8 mouse cellular contexts compared by ENCODE assay signal in genomic region chr9:31030532-31031413, GRCm38 (mm10). TPM values are rescaled to one million over a fixed set of nuclear protein-coding genes. Genes with fewer than 3 reads are reported as not detected.
A peak's percentile ranks its signal among the peaks of the same experiment; 100 is the strongest.
DNase-seq lines count a peak whose midpoint lies in the region; ATAC-seq lines count a peak whose summit lies in the region.

Zbtb44 (plus strand) TSS chr9:31030644.

- WGBS in hindbrain, embryonic 13.5 days, result under 1% methylated on average over 64 of the region's 79 CpGs
- WGBS in midbrain, embryonic 11.5 days, result 0% methylated on average over 64 of the region's 79 CpGs

- peak; percentile 56 for DNase-seq in layer of hippocampus, adult 11-12 months (ENCODE audit: low spot score)
- DNase-seq in layer of hippocampus, adult 9-11 months, result no peak
- DNase-seq in c-Kit-positive CD71-positive TER-119-positive erythroid progenitor cells, embryonic 14.5 days (ENCODE audit: low spot score), result peak; percentile 53
- DNase-seq in forelimb bud, embryonic 11.5 days (ENCODE audit: low read depth, low spot score), result peak; percentile 36
- DNase-seq in left cerebral cortex, postnatal 36 days (ENCODE audit: low spot score in 2 of 2), result no peak
- DNase-seq in midbrain, embryonic 11.5 days (ENCODE audit: low spot score, missing footprints), result peak; percentile 97
- peak; percentile 78 for DNase-seq in splenic B cell, adult 2 months (ENCODE audit: low read depth, low spot score)

- no peaks in the 10 kb centered on the region for H3K36me3 ChIP-seq in hindbrain, embryonic 13.5 days
- H3K36me3 ChIP-seq in midbrain, embryonic 11.5 days (ENCODE audit: control insufficient read depth, insufficient read depth, low read length), result no peaks in the 10 kb centered on the region
- H3K36me3 ChIP-seq in splenic B cell, adult 2 months (ENCODE audit: control insufficient read depth, insufficient read depth, low read length, poor library complexity, severe bottlenecking), result no peaks in the 10 kb centered on the region

- H3K4me2 ChIP-seq in hindbrain, embryonic 13.5 days, result peak within 1 kb of the TSS; percentile 76
- peak within 1 kb of the TSS; percentile 76 for H3K4me2 ChIP-seq in midbrain, embryonic 11.5 days

- H3K4me3 ChIP-seq in hindbrain, embryonic 13.5 days, result peak within 1 kb of the TSS; percentile 96
- peak within 1 kb of the TSS; percentile 87 for H3K4me3 ChIP-seq in midbrain, embryonic 11.5 days (ENCODE audit: low read depth, low read length)

- H3K4me1 ChIP-seq in hindbrain, embryonic 13.5 days (replicated peaks), result peaks cover 19% of the 10 kb centered on the region
- H3K4me1 ChIP-seq in midbrain, embryonic 11.5 days (ENCODE audit: control insufficient read depth, insufficient read depth, low read length), result peaks cover 8% of the 10 kb centered on the region; the same call in 1 of the 2 replicates

- intact Hi-C loops in left cerebral cortex, postnatal 36 days (cut with DNase I), result loop anchor here (2.0 kb wide), 1 partner anchor 88 kb away; the partner anchor contains the start of gene Adamts8

- H3K27me3 ChIP-seq in hindbrain, embryonic 13.5 days, result no peaks in the 10 kb centered on the region
- no peaks in the 10 kb centered on the region for H3K27me3 ChIP-seq in midbrain, embryonic 11.5 days (ENCODE audit: control insufficient read depth, insufficient read depth, low read length)
- no peaks in the 10 kb centered on the region for H3K27me3 ChIP-seq in splenic B cell, adult 2 months (ENCODE audit: control insufficient read depth, insufficient read depth, low read length, poor library complexity, severe bottlenecking)

- peak within 1 kb of the TSS; percentile 91 for H3K9ac ChIP-seq in hindbrain, embryonic 13.5 days
- H3K9ac ChIP-seq in midbrain, embryonic 11.5 days (ENCODE audit: low read length), result peak within 1 kb of the TSS; percentile 95

- ATAC-seq in hindbrain, embryonic 13.5 days (ENCODE audit: low FRiP score), result peak; percentile 94
- ATAC-seq in midbrain, embryonic 11.5 days (ENCODE audit: low FRiP score), result peak; percentile 90

- H3K9me3 ChIP-seq in hindbrain, embryonic 13.5 days, result no peaks in the 10 kb centered on the region
- no peaks in the 10 kb centered on the region for H3K9me3 ChIP-seq in midbrain, embryonic 11.5 days (ENCODE audit: control insufficient read depth, low read length)

- H3K27ac ChIP-seq in hindbrain, embryonic 13.5 days, result peak within 1 kb of the TSS; percentile 98
- peak within 1 kb of the TSS; percentile 97 for H3K27ac ChIP-seq in midbrain, embryonic 11.5 days (ENCODE audit: low read depth, low read length)

RNA-seq across cellular contexts. Expression of gene Zbtb44, which starts in this region (rescaled TPM):
- 4.1 and 4.8 TPM in 2 replicates for polyA plus RNA-seq in hindbrain, embryonic 13.5 days (2015; fragmentation: Nextera tagmentation; extraction: Ambion mirVana)
- total RNA-seq in left cerebral cortex, postnatal 36 days (2021), result 10 to 100 TPM; 37.2 to 43.6 TPM
- polyA plus RNA-seq in midbrain, embryonic 11.5 days (2014; fragmentation: Nextera tagmentation; extraction: Ambion mirVana), result 4.5 and 5.7 TPM in 2 replicates

Comparison
In these comparisons a context has a peak if more than half of its experiments do, and no peak if none do; other contexts are left out.
1. DNase-seq: peak in layer of hippocampus, adult 11-12 months (single experiment), c-Kit-positive CD71-positive TER-119-positive erythroid progenitor cells, embryonic 14.5 days (single experiment), forelimb bud, embryonic 11.5 days (single experiment), midbrain, embryonic 11.5 days (single experiment) and splenic B cell, adult 2 months (single experiment); none in layer of hippocampus, adult 9-11 months (single experiment) and left cerebral cortex, postnatal 36 days (0 of 2).